Mouse (Mus musculus): Measurements from ENCODE around the gene Kncn. TPM values are rescaled to one million over a fixed set of nuclear protein-coding genes. Genes with fewer than 3 reads are reported as not detected.

Gene Kncn
- polyA plus RNA-seq, 1 experiment, result 0.02 TPM

DNA sequence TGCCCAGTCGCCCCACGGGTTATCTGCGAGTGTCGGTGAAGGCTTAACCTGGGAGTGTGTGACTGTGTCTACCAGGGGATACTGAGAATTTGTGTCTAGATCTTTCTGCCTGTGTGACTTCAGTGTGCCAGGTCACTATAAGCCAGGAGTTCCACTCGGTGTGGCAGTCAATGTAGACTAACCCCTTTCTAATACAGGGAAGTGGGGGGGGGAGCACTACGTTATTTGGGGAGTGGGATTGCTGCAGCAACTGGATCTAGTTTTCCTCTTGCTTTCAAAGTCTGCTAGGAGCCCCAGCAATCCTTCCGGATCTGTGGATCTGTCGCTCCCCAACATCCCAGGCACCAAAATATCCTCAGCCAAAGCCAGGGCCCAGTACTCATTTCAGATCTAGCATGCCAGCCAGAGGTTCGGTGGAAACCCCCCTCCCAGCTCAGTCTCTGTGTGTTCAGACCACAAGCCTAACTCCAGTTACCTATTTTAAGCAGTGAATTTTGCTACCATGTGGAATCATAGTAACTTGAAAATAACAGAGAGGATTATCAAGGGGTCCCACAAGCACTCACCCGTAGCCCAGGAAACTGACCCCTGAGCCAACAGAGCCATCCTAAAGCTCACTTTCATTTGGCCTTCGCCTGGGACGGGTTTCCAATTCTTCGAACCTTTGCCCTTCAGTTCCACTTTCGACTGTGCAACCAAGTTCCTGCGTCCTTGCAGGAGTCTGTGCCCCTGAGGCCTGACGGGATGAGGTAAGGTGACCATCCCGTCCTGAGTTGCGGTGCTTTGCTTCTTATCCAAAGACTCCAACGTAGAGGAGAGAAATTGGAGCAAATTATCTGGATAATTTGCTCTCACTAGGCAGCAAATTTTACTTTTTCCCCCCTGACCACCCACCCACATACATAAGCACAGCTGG is 53.1 kb downstream of the Kncn start:
- Histone ChIP-seq H3K36me3 (ENCODE audit: control insufficient read depth) (no peaks in the 10 kb centered on the region), H3K4me1 (ENCODE audit: control insufficient read depth) (no peaks in the 10 kb centered on the region), H3K27me3 (ENCODE audit: control insufficient read depth) (peaks cover 100% of the 10 kb centered on the region), H3K9me3 (ENCODE audit: control insufficient read depth, low read length) (peaks cover 6% of the 10 kb centered on the region; the same call in 1 of the 2 replicates), H3K4me3 (replicated peaks) (no peak overlapping the region)
- TF ChIP-seq TAL1 (IDR thresholded peaks at IDR 0.05; ENCODE audit: low read length) (no peak), GATA1 (IDR thresholded peaks at IDR 0.05; ENCODE audit: low read length) (no peak)

DNA sequence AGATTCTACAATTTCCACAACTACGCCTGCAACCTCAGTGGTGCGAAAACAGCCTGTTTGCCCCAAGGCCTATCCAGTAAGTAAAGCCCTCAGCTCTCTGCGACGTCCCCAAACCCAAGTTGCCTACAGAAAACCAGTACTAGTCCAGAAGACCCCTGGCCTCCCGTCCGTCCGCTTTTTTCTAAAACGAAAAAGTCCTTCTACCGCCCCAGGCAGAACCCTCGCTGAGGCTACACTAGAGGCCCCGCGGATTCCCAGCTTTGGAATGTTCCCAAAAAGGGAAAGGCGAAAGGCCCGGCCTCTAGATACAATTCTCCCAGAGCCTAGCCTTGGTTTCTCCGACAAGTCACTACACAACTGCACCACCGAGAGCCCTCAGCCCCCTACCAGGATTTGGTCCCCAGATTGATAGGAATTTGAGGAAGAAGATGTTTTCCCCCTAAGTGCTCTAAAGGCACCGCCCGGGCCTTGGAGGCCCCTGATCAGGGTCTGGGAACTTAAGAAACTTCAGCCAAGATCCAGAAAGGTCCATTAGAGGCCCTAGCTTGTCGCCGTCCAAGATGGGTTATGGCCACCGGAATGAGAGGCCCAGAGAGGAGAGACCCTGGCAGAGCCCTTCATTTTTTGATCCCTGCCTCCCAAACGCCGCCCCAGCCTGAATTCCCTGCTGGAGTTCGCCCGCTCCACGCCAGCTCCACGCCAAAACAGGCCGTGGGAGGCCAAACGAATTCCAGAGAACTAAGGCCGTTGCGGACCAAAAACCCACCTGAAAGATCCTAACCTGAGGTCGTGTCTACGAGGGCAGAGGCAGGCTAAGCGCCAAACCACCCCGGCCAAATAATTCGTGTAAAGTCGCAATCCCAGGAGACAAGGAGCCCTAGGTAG is 54.3 kb downstream of the Kncn start:
- TF ChIP-seq TAL1 (IDR thresholded peaks at IDR 0.05; ENCODE audit: low read length) (no peak), GATA1 (IDR thresholded peaks at IDR 0.05; ENCODE audit: low read length) (no peak)
- Histone ChIP-seq H3K36me3 (ENCODE audit: control insufficient read depth) (no peaks in the 10 kb centered on the region), H3K27me3 (ENCODE audit: control insufficient read depth) (peaks cover 100% of the 10 kb centered on the region), H3K9me3 (ENCODE audit: control insufficient read depth, low read length) (peaks cover 6% of the 10 kb centered on the region; the same call in 1 of the 2 replicates), H3K4me1 (ENCODE audit: control insufficient read depth) (no peaks in the 10 kb centered on the region), H3K4me3 (replicated peaks) (no peak overlapping the region)

Other genes starting within 250 kb of the Kncn start
- 0.04 TPM in 1 of 2 replicates, not detected in the other for gene Cyp4b1, start 236.7 kb upstream of the Kncn start, polyA plus RNA-seq (2012)
- 0.58 and 0.59 TPM in 2 replicates for gene Efcab14, start 146.7 kb upstream of the Kncn start, polyA plus RNA-seq (2012)
- gene Tex38, start 103.4 kb upstream of the Kncn start, polyA plus RNA-seq (2012), result not detected in 2 replicates
- 0.21 and 0.33 TPM in 2 replicates for gene Atpaf1, start 99.6 kb upstream of the Kncn start, polyA plus RNA-seq (2012)
- gene Mob3c, start 56.3 kb upstream of the Kncn start, polyA plus RNA-seq (2012), result 0.55 and 1.0 TPM in 2 replicates
- gene Mknk1, start 45.2 kb upstream of the Kncn start, polyA plus RNA-seq (2012), result 7.1 and 8.0 TPM in 2 replicates
- not detected in 2 replicates for gene 6430628N08Rik, start 6.3 kb downstream of the Kncn start, polyA plus RNA-seq (2012)
- not detected in 2 replicates for gene Dmbx1, start 55.5 kb downstream of the Kncn start, polyA plus RNA-seq (2012)
- 0.02 and 0.04 TPM in 2 replicates for gene Faah, start 133.5 kb downstream of the Kncn start, polyA plus RNA-seq (2012)
- gene Nsun4, start 169.5 kb downstream of the Kncn start, polyA plus RNA-seq (2012), result 0.01 and 0.06 TPM in 2 replicates
- 12.6 and 16.3 TPM in 2 replicates for gene Uqcrh, start 190.7 kb downstream of the Kncn start, polyA plus RNA-seq (2012)
- gene Lrrc41, start 190.9 kb downstream of the Kncn start, polyA plus RNA-seq (2012), result 0.56 and 1.2 TPM in 2 replicates
- gene Rad54l, start 239.3 kb downstream of the Kncn start, polyA plus RNA-seq (2012), result 0.21 and 0.25 TPM in 2 replicates
- gene Pomgnt1, start 239.4 kb downstream of the Kncn start, polyA plus RNA-seq (2012), result 0.10 and 0.18 TPM in 2 replicates